9 mouse cellular contexts compared by ENCODE assay signal in the genomic region with DNA sequence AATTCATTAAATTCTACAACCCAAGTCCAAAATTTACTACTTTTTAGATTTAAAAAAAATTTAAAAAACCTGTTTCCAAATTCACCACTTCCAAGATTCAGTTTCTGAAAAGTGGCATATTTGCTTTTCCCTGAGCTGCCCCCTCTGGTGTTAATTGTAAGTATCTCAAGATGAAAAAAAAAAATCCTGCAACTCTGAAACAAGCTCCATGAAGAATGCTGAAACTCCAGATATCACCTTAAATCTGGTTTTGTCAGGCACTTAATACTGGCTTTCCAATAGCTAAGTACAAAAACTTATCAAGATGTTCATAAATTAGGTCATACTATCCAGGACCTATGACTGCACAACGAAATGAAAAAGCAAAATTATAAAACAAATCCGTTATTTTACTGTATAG. TPM values are rescaled to one million over a fixed set of nuclear protein-coding genes. Genes with fewer than 3 reads are reported as not detected.
DNase-seq lines count a peak whose midpoint lies in the region; ATAC-seq lines count a peak whose summit lies in the region.
"Had no signal": no experiment of that assay in that cellular context is flagged by ENCODE, and none has a peak within 500 bp of the region (broad histone marks: within the 10 kb centered on the region; RNA-seq: fewer than 3 reads in every experiment).

No protein-coding gene starts in this region.

- ATAC-seq in forebrain, embryonic 16.5 days: no peak
- no peak for ATAC-seq in granulocyte monocyte progenitor cell, adult 5-6 weeks (replicated peaks; ENCODE audit: poor library complexity, severe bottlenecking)
- ATAC-seq in cerebellum, adult (ENCODE audit: insufficient number of reproducible peaks, low FRiP score, low TSS enrichment): no peak
- ATAC-seq: Patski had no signal

- H3K27me3 ChIP-seq in forebrain, embryonic 16.5 days (replicated peaks; ENCODE audit: control insufficient read depth, insufficient read depth, low read length): no peaks in the 10 kb centered on the region
- H3K27me3 ChIP-seq: Patski had no signal

- peak overlapping the region; percentile 43 for H3K4me3 ChIP-seq in forebrain, embryonic 16.5 days (replicated peaks; ENCODE audit: low read length)

- peak overlapping the region; percentile 62 for H3K4me2 ChIP-seq in forebrain, embryonic 16.5 days (ENCODE audit: low read length)

- no peaks in the 10 kb centered on the region for H3K9me3 ChIP-seq in forebrain, embryonic 16.5 days (ENCODE audit: control insufficient read depth, low read length)

- no peak overlapping the region for H3K27ac ChIP-seq in forebrain, embryonic 16.5 days (ENCODE audit: low read length)

- H3K9ac ChIP-seq in forebrain, embryonic 16.5 days (replicated peaks; ENCODE audit: low read depth, low read length): 0 out of 2 replicates have a peak overlapping the region, but pooled peaks have one; percentile 42

- H3K36me3 ChIP-seq in forebrain, embryonic 16.5 days (ENCODE audit: control insufficient read depth, insufficient read depth): peaks cover 21% of the 10 kb centered on the region

- 0% methylated on average over 2 of the region's 2 CpGs for WGBS in forebrain, embryonic 16.5 days

- H3K4me1 ChIP-seq in forebrain, embryonic 16.5 days (replicated peaks; ENCODE audit: control insufficient read depth, insufficient read depth, low read length): peaks cover 27% of the 10 kb centered on the region

- DNase-seq in embryo, embryonic 11 days: peak; percentile 50
- no peak for DNase-seq in embryo, embryonic 9.5 days (ENCODE audit: extremely low spot score)
- peak; percentile 48 for DNase-seq in CD4-positive helper T cell, adult 2 months (ENCODE audit: low read depth, low spot score)
- DNase-seq in lung, postnatal 10 days: peak; percentile 29
- no peak for DNase-seq in cerebellum, adult 9-11 months

RNA-seq across cellular contexts. Expression of gene Hnrnpa2b1, which starts 2.0 kb away (rescaled TPM):
- polyA plus RNA-seq in forebrain, embryonic 16.5 days (2015; fragmentation: Nextera tagmentation; extraction: Ambion mirVana): 1,940 and 1,995 TPM in 2 replicates
- 1,481 and 1,500 TPM in 2 replicates for total RNA-seq in granulocyte monocyte progenitor cell, adult 5-6 weeks (2014; fragmentation: Nextera tagmentation)
- 1,312 and 1,646 TPM in 2 replicates for total RNA-seq in granulocyte monocyte progenitor cell, adult 5-6 weeks (2017)

RNA-seq across cellular contexts. Expression of gene Cbx3, which starts 2.5 kb away (rescaled TPM):
- polyA plus RNA-seq in forebrain, embryonic 16.5 days (2015; fragmentation: Nextera tagmentation; extraction: Ambion mirVana): 537 and 587 TPM in 2 replicates
- total RNA-seq in granulocyte monocyte progenitor cell, adult 5-6 weeks (2014; fragmentation: Nextera tagmentation): 259 and 278 TPM in 2 replicates
- 377 and 496 TPM in 2 replicates for total RNA-seq in granulocyte monocyte progenitor cell, adult 5-6 weeks (2017)

RNA-seq across cellular contexts. Expression of gene Nfe2l3, which starts 35.2 kb away (rescaled TPM):
- polyA plus RNA-seq in forebrain, embryonic 16.5 days (2015; fragmentation: Nextera tagmentation; extraction: Ambion mirVana): 14.2 and 16.1 TPM in 2 replicates
- total RNA-seq in granulocyte monocyte progenitor cell, adult 5-6 weeks (2014; fragmentation: Nextera tagmentation): not detected in 2 replicates
- total RNA-seq in granulocyte monocyte progenitor cell, adult 5-6 weeks (2017): 0.73 TPM in 1 of 2 replicates, not detected in the other

RNA-seq across cellular contexts. Expression of gene Snx10, which starts 56.1 kb away (rescaled TPM):
- 61.6 and 70.5 TPM in 2 replicates for polyA plus RNA-seq in forebrain, embryonic 16.5 days (2015; fragmentation: Nextera tagmentation; extraction: Ambion mirVana)
- 54.5 and 58.4 TPM in 2 replicates for total RNA-seq in granulocyte monocyte progenitor cell, adult 5-6 weeks (2014; fragmentation: Nextera tagmentation)
- total RNA-seq in granulocyte monocyte progenitor cell, adult 5-6 weeks (2017): 57.2 and 65.3 TPM in 2 replicates

Comparison
In these comparisons a context has a peak if more than half of its experiments do, and no peak if none do; other contexts are left out.
1. DNase-seq: peak in embryo, embryonic 11 days (single experiment), CD4-positive helper T cell, adult 2 months (single experiment) and lung, postnatal 10 days (single experiment); none in embryo, embryonic 9.5 days (single experiment) and cerebellum, adult 9-11 months (single experiment).